Mouse (Mus musculus): ENCODE results near the gene Usf1. TPM values are rescaled to one million over a fixed set of nuclear protein-coding genes. Genes with fewer than 3 reads are reported as not detected.
A peak's percentile ranks its signal among the peaks of the same experiment; 100 is the strongest.

The Usf1 gene
- polyA plus RNA-seq, 1 experiment from 2014 or later: 124 TPM

GRCm38 (mm10) chr1:171438014-171438670 lies 27.0 kb downstream of the Usf1 start:
- Histone ChIP-seq H3K9me3 (ENCODE audit: control insufficient read depth, low read length) (no peaks in the 10 kb centered on the region), H3K27ac (replicated peaks; ENCODE audit: low read depth, low read length) (no peak overlapping the region), H3K27me3 (ENCODE audit: control insufficient read depth, insufficient read depth, low read length) (peaks cover 9% of the 10 kb centered on the region; the same call in 1 of the 2 replicates), H3K36me3 (ENCODE audit: control insufficient read depth, insufficient read depth, low read length) (no peaks in the 10 kb centered on the region), H3K4me1 (ENCODE audit: control insufficient read depth, insufficient read depth, low read length) (no peaks in the 10 kb centered on the region; the same call in 1 of the 2 replicates), H3K9ac (ENCODE audit: low read length) (peak overlapping the region; percentile 52), H3K4me2 (ENCODE audit: low read depth, severe bottlenecking) (peak overlapping the region; percentile 53), H3K4me3 (ENCODE audit: low read depth, low read length) (peak overlapping the region; percentile 38)
- ATAC-seq (ENCODE audit: insufficient number of reproducible peaks, low FRiP score, low TSS enrichment, low read depth) (no peak), DNase-seq (ENCODE audit: low spot score) (peak; percentile 31)
- 5% methylated on average over 18 of the region's 18 CpGs for WGBS

DNA sequence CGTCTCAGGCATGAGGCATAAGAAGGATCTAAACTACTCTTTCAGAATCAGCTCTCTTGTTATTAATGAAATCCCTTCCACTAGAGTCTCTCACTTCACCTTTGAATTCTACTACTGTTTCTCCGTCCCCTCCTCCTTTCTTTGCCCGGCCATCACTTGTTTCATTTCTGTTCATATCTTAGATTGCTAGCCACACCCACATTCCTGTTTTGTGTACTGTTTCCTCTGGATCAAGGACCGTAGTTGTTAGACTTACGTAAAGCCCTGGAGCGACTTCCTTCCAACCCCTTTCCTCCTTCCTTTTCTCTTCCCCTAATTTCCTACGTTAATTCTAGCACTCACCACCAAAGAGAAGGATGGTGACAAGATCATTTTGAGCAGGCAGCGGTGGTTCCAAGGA lies 28.0 kb downstream of the Usf1 start:
- Histone ChIP-seq H3K4me2 (ENCODE audit: low read depth, severe bottlenecking) (no peak overlapping the region; the same call in 1 of the 2 replicates), H3K27ac (replicated peaks; ENCODE audit: low read depth, low read length) (no peak overlapping the region), H3K4me1 (ENCODE audit: control insufficient read depth, insufficient read depth, low read length) (no peaks in the 10 kb centered on the region; the same call in 1 of the 2 replicates), H3K36me3 (ENCODE audit: control insufficient read depth, insufficient read depth, low read length) (no peaks in the 10 kb centered on the region), H3K9me3 (ENCODE audit: control insufficient read depth, low read length) (no peaks in the 10 kb centered on the region), H3K9ac (ENCODE audit: low read length) (no peak overlapping the region), H3K4me3 (ENCODE audit: low read depth, low read length) (no peak overlapping the region), H3K27me3 (ENCODE audit: control insufficient read depth, insufficient read depth, low read length) (peaks cover 9% of the 10 kb centered on the region; the same call in 1 of the 2 replicates)
- DNase-seq (ENCODE audit: low spot score): no peak
- WGBS: 31% methylated on average over 8 of the region's 8 CpGs
- no peak for ATAC-seq (ENCODE audit: insufficient number of reproducible peaks, low FRiP score, low TSS enrichment, low read depth)

DNA sequence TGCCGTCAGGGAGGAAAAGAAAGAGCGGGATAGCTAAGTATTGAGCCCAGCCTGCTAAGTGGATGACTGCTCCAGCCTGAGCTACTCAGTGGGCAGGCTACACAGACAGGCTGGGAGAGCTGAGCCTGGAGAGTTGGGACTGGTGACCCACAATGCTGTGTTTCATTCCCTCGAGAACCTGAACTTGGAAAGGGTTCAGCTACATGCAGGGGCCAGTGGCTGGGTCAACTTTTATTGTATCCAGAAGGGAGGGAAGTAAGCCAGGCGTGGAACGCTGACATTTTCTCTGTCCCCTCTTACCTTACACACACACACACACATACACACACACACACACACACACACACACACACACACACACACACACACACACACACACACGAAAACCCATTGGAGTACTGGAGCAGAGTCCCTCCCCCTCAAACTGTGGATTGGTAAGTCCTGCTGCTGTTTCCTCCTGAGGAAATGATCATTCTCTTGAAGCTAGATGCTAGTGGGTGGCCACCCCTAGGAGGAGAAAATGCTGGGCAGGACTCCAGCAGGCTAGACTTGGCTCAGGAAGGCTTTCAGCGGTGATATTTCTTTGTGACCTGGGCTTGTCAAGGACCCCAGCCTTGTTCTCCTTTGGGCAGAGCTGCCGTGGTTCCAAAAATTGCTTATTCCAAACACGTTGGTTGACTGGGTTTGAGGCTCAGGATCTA lies 29.1 kb downstream of the Usf1 start:
- Histone ChIP-seq H3K4me1 (ENCODE audit: control insufficient read depth, insufficient read depth, low read length) (no peaks in the 10 kb centered on the region; the same call in 1 of the 2 replicates), H3K9me3 (ENCODE audit: control insufficient read depth, low read length) (no peaks in the 10 kb centered on the region), H3K36me3 (ENCODE audit: control insufficient read depth, insufficient read depth, low read length) (no peaks in the 10 kb centered on the region), H3K9ac (ENCODE audit: low read length) (no peak overlapping the region), H3K4me2 (ENCODE audit: low read depth, severe bottlenecking) (peak overlapping the region; percentile 18; the same call in 1 of the 2 replicates), H3K27ac (replicated peaks; ENCODE audit: low read depth, low read length) (no peak overlapping the region), H3K27me3 (ENCODE audit: control insufficient read depth, insufficient read depth, low read length) (peaks cover 9% of the 10 kb centered on the region; the same call in 1 of the 2 replicates), H3K4me3 (ENCODE audit: low read depth, low read length) (no peak overlapping the region; the same call in 1 of the 2 replicates)
- no peak for ATAC-seq (ENCODE audit: insufficient number of reproducible peaks, low FRiP score, low TSS enrichment, low read depth)
- 38% methylated on average over 9 of the region's 9 CpGs for WGBS
- DNase-seq (ENCODE audit: low spot score): peak; percentile 37

- Histone ChIP-seq H3K27me3 (ENCODE audit: control insufficient read depth, insufficient read depth, low read length) (peaks cover 9% of the 10 kb centered on the region; the same call in 1 of the 2 replicates), H3K27ac (replicated peaks; ENCODE audit: low read depth, low read length) (no peak overlapping the region), H3K4me3 (ENCODE audit: low read depth, low read length) (no peak overlapping the region), H3K4me2 (ENCODE audit: low read depth, severe bottlenecking) (no peak overlapping the region), H3K4me1 (ENCODE audit: control insufficient read depth, insufficient read depth, low read length) (no peaks in the 10 kb centered on the region; the same call in 1 of the 2 replicates), H3K9ac (ENCODE audit: low read length) (no peak overlapping the region), H3K9me3 (ENCODE audit: control insufficient read depth, low read length) (no peaks in the 10 kb centered on the region), H3K36me3 (ENCODE audit: control insufficient read depth, insufficient read depth, low read length) (no peaks in the 10 kb centered on the region)
- WGBS: 57% methylated on average over 7 of the region's 7 CpGs
- DNase-seq (ENCODE audit: low spot score) (no peak), ATAC-seq (ENCODE audit: insufficient number of reproducible peaks, low FRiP score, low TSS enrichment, low read depth) (no peak)
Measured at GRCm38 (mm10) chr1:171441466-171442412, 30.6 kb downstream of the Usf1 start.

GRCm38 (mm10) chr1:171442413-171442760 lies 31.3 kb downstream of the Usf1 start:
- H3K4me2 ChIP-seq (ENCODE audit: low read depth, severe bottlenecking): no peak overlapping the region
- 85% methylated on average over 8 of the region's 8 CpGs for WGBS
- H3K4me1 ChIP-seq (ENCODE audit: control insufficient read depth, insufficient read depth, low read length): no peaks in the 10 kb centered on the region; the same call in 1 of the 2 replicates
- H3K27ac ChIP-seq (replicated peaks; ENCODE audit: low read depth, low read length): no peak overlapping the region
- DNase-seq (ENCODE audit: low spot score): no peak
- H3K27me3 ChIP-seq (ENCODE audit: control insufficient read depth, insufficient read depth, low read length): peaks cover 6% of the 10 kb centered on the region; the same call in 1 of the 2 replicates
- no peaks in the 10 kb centered on the region for H3K9me3 ChIP-seq (ENCODE audit: control insufficient read depth, low read length)
- no peak overlapping the region for H3K9ac ChIP-seq (ENCODE audit: low read length)
- no peak for ATAC-seq (ENCODE audit: insufficient number of reproducible peaks, low FRiP score, low TSS enrichment, low read depth)
- no peaks in the 10 kb centered on the region for H3K36me3 ChIP-seq (ENCODE audit: control insufficient read depth, insufficient read depth, low read length)
- no peak overlapping the region for H3K4me3 ChIP-seq (ENCODE audit: low read depth, low read length)

DNA sequence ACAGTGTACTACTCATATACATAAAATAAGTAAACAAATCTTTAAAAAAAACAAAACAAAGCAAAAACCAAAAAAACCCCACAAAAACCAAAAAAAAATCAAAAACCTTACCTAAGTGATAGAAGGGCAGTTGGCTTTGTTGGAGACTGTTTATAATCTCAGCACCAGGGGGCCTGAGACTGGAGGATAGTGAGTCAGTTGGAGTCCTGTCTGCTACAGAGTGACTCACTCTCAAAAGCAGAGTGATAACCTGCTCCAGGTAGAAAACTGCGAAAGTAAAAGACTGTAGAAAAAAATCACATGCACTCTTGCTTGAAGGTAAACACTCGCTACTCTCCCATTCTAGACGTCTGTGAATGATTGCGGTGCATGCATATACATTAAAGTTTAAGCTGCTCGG lies 33.9 kb downstream of the Usf1 start:
- no peaks in the 10 kb centered on the region for H3K36me3 ChIP-seq (ENCODE audit: control insufficient read depth, insufficient read depth, low read length)
- H3K4me2 ChIP-seq (ENCODE audit: low read depth, severe bottlenecking): no peak overlapping the region
- H3K4me3 ChIP-seq (ENCODE audit: low read depth, low read length): no peak overlapping the region
- no peaks in the 10 kb centered on the region for H3K9me3 ChIP-seq (ENCODE audit: control insufficient read depth, low read length)
- no peak overlapping the region for H3K9ac ChIP-seq (ENCODE audit: low read length)
- H3K27ac ChIP-seq (replicated peaks; ENCODE audit: low read depth, low read length): no peak overlapping the region
- WGBS: 91% methylated on average over 5 of the region's 5 CpGs
- H3K4me1 ChIP-seq (ENCODE audit: control insufficient read depth, insufficient read depth, low read length): no peaks in the 10 kb centered on the region; the same call in 1 of the 2 replicates
- ATAC-seq (ENCODE audit: insufficient number of reproducible peaks, low FRiP score, low TSS enrichment, low read depth): no peak
- DNase-seq (ENCODE audit: low spot score): no peak
- no peaks in the 10 kb centered on the region for H3K27me3 ChIP-seq (ENCODE audit: control insufficient read depth, insufficient read depth, low read length)

DNA sequence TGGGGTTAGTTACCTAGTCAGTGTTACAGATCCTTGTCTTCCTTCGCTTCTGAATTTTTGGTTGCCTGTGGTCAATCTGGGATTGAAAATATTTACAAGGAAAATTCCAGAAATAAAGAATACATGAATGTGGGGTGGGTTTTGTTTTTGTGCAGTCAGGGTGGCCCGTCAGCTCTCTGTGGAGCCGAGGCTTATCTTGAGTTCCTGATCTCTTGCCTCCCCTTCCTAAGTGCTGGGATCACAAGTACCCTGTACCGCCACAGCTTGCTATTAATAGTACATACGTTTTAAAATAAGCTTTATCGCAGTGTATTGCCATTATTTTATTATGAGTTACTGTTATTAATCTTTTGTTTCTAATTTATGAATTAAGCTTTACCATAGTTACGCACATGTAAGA lies 35.7 kb downstream of the Usf1 start:
- Histone ChIP-seq H3K9me3 (ENCODE audit: control insufficient read depth, low read length) (no peaks in the 10 kb centered on the region), H3K4me3 (ENCODE audit: low read depth, low read length) (no peak overlapping the region), H3K27ac (replicated peaks; ENCODE audit: low read depth, low read length) (no peak overlapping the region), H3K4me1 (ENCODE audit: control insufficient read depth, insufficient read depth, low read length) (no peaks in the 10 kb centered on the region), H3K9ac (ENCODE audit: low read length) (no peak overlapping the region), H3K4me2 (ENCODE audit: low read depth, severe bottlenecking) (no peak overlapping the region), H3K36me3 (ENCODE audit: control insufficient read depth, insufficient read depth, low read length) (no peaks in the 10 kb centered on the region), H3K27me3 (ENCODE audit: control insufficient read depth, insufficient read depth, low read length) (no peaks in the 10 kb centered on the region)
- 82% methylated on average over 7 of the region's 7 CpGs for whole genome bisulfite sequencing
- ATAC-seq (ENCODE audit: insufficient number of reproducible peaks, low FRiP score, low TSS enrichment, low read depth): no peak
- no peak for DNase-seq (ENCODE audit: low spot score)

DNA sequence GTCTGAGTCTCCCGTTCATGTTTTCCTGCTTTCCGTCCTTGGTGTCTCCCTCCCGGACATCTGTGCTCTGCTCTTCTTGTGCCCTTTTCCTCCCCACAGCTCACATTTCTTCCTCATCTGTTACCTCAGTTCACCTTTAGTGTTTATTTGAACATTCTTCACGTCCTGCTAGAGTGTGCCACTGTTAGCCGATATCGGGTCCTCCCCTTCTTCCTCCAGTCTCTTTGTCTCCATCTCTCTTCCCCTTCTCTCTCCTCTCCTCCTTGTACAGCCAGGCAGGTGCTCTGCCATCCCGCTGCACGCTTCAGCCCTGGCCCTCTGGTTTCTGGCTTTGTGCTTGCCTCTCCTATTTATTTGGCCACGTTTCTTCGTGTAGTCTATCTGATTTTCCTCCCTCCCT lies 36.6 kb downstream of the Usf1 start:
- DNase-seq (ENCODE audit: low spot score) (no peak), ATAC-seq (ENCODE audit: insufficient number of reproducible peaks, low FRiP score, low TSS enrichment, low read depth) (no peak)
- H3K36me3 ChIP-seq (ENCODE audit: control insufficient read depth, insufficient read depth, low read length): no peaks in the 10 kb centered on the region
- H3K9ac ChIP-seq (ENCODE audit: low read length): no peak overlapping the region
- WGBS: 76% methylated on average over 10 of the region's 10 CpGs
- no peak overlapping the region for H3K4me2 ChIP-seq (ENCODE audit: low read depth, severe bottlenecking)
- no peaks in the 10 kb centered on the region for H3K9me3 ChIP-seq (ENCODE audit: control insufficient read depth, low read length)
- no peak overlapping the region for H3K4me3 ChIP-seq (ENCODE audit: low read depth, low read length)
- no peaks in the 10 kb centered on the region for H3K27me3 ChIP-seq (ENCODE audit: control insufficient read depth, insufficient read depth, low read length)
- no peak overlapping the region for H3K27ac ChIP-seq (replicated peaks; ENCODE audit: low read depth, low read length)
- no peaks in the 10 kb centered on the region for H3K4me1 ChIP-seq (ENCODE audit: control insufficient read depth, insufficient read depth, low read length)
